Mouse (Mus musculus) c-Kit-negative CD71-positive TER-119-positive erythroid progenitor cells, embryonic 14.5 days (primary cell): ENCODE measurements around the gene Trim15.
"Not testable (repeated sequence)": the region's sequence is repeated elsewhere in the genome, so short reads cannot be mapped to it uniquely, and the experiment has no call there.

ENCODE experiments used
- DNase-seq: peaks from one replicate; pipeline ENCODE4 v3.0.0-alpha.2; 2013; ENCODE audit warnings: low read depth, low spot score

Gene Trim15

GRCm38 (mm10) chr17:36866719-36867527, at the start of gene Trim15:
TSS of gene Trim15 (minus strand) at chr17:36867210.
- peak; percentile 64 for DNase-seq

- DNase-seq, result peak; percentile 39
Measured at GRCm38 (mm10) chr17:36915076-36915475, 48.1 kb upstream of the Trim15 start.

GRCm38 (mm10) chr17:36914108-36914507, 47.1 kb upstream of the Trim15 start:
- peak; percentile 61 for DNase-seq

GRCm38 (mm10) chr17:36912031-36912430, 45.0 kb upstream of the Trim15 start:
- DNase-seq, result no peak

GRCm38 (mm10) chr17:36909802-36910201, 42.8 kb upstream of the Trim15 start:
- no peak for DNase-seq

GRCm38 (mm10) chr17:36908235-36908634, 41.2 kb upstream of the Trim15 start:
- DNase-seq, result no peak

GRCm38 (mm10) chr17:36903651-36904050, 36.6 kb upstream of the Trim15 start:
- no peak for DNase-seq

GRCm38 (mm10) chr17:36900691-36901090, 33.7 kb upstream of the Trim15 start:
- no peak for DNase-seq

GRCm38 (mm10) chr17:36900001-36900400, 33.0 kb upstream of the Trim15 start:
- DNase-seq, result no peak

- no peak for DNase-seq
Measured at GRCm38 (mm10) chr17:36899376-36899775, 32.4 kb upstream of the Trim15 start.

- DNase-seq, result no peak
Measured at GRCm38 (mm10) chr17:36897552-36898205, 30.7 kb upstream of the Trim15 start, which contains the start of gene Trim31. TSS of gene Trim31 (plus strand) at chr17:36898118.

GRCm38 (mm10) chr17:36897065-36897464, 30.1 kb upstream of the Trim15 start:
- no peak for DNase-seq

- peak; percentile 52 for DNase-seq
Measured at GRCm38 (mm10) chr17:36896583-36896982, 29.6 kb upstream of the Trim15 start.

GRCm38 (mm10) chr17:36893387-36893786, 26.4 kb upstream of the Trim15 start:
- DNase-seq, result no peak

- no peak for DNase-seq
Measured at GRCm38 (mm10) chr17:36892362-36892761, 25.4 kb upstream of the Trim15 start.

GRCm38 (mm10) chr17:36891496-36891895, 24.5 kb upstream of the Trim15 start:
- DNase-seq, result not testable (repeated sequence)

GRCm38 (mm10) chr17:36890073-36890903, 23.3 kb upstream of the Trim15 start, which contains the start of gene Trim40:
TSS of gene Trim40 (minus strand) at chr17:36890123.
- DNase-seq, result no peak

- DNase-seq, result no peak
Measured at GRCm38 (mm10) chr17:36885132-36885790, 18.3 kb upstream of the Trim15 start.

- DNase-seq, result no peak
Measured at GRCm38 (mm10) chr17:36883350-36883749, 16.3 kb upstream of the Trim15 start.

GRCm38 (mm10) chr17:36874636-36875035, 7.6 kb upstream of the Trim15 start:
- DNase-seq, result no peak
